Mouse (Mus musculus) bone marrow macrophage, adult 2 months (primary cell): ENCODE measurements around the gene Olfr1443.

Experiments
- CTCF ChIP-seq: IDR thresholded peaks from 2 replicates; pipeline ENCODE4 v1.5.1; 2012; ENCODE audit warnings: low read depth, mild to moderate bottlenecking, low read length, moderate library complexity
- POLR2A ChIP-seq: IDR thresholded peaks from 2 replicates; pipeline ENCODE4 v1.6.1; 2012; ENCODE audit warnings: mild to moderate bottlenecking, low read depth, low read length, borderline replicate concordance

DNA sequence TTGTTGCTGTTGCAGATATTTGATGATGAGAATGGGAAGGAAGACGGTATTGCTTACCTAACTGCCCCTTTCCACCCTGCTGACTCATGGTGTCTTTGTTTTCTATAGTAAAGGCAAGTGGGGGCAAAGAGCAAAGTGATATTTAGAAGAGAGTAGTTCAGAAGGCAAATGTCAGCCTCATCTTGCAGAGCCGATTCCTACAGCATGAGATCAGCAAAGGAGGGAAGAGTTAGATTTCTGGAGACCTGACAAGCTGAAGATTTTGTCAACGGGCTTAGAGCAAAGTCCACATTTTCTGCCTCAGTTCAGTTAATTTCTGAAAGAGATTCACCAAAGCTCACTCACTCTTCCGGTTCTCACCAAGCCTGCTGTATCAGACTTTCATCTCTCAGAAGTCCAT, 44.7 kb upstream of the Olfr1443 start, which contains the start of gene Glyat:
- no peak for TF ChIP-seq POLR2A
- TF ChIP-seq CTCF = no peak
